Comparison of ENCODE assay signal across 11 mouse cellular contexts in the genomic region with DNA sequence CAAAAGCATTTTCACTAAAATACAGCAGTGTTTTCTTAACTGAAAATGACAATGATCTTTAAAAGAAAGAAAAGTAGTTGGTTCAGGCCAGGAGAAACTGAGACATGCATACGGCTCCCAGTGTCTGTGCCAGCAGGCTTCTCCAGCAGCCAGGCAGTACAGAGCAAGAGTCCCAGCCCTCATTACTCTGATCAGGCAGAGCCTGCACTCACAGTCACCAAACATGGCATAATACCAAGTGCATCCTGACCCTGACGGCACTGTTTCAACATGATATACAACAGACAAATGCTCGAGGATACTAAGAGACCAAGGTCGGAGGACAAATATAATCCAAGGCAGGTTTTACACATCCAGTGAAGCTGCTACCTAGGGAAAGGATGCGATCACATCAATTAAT. TPM values are rescaled to one million over a fixed set of nuclear protein-coding genes. Genes with fewer than 3 reads are reported as not detected.
A peak's percentile ranks its signal among the peaks of the same experiment; 100 is the strongest.
DNase-seq lines count a peak whose midpoint lies in the region; ATAC-seq and TF ChIP-seq lines count a peak whose summit lies in the region.
"Had no signal": no experiment of that assay in that cellular context is flagged by ENCODE, and none has a peak within 500 bp of the region (broad histone marks: within the 10 kb centered on the region; RNA-seq: fewer than 3 reads in every experiment).

No protein-coding gene starts in this region.

- no peak for DNase-seq in hindbrain, postnatal 0 days (ENCODE audit: low spot score)
- DNase-seq in midbrain, embryonic 11.5 days (ENCODE audit: low spot score, missing footprints) = no peak
- DNase-seq in urinary bladder, postnatal 25 days (ENCODE audit: low spot score) = no peak
- DNase-seq: cerebellum, adult 18-20 months; layer of hippocampus, adult 9-11 months; liver, embryonic 13.5 days; spleen, adult 18-20 months had no signal

- TF ChIP-seq CTCF in hindbrain, postnatal 0 days (IDR thresholded peaks at IDR 0.05; ENCODE audit: low read depth) = no peak

- WGBS in hindbrain, embryonic 12.5 days = 71% methylated on average over 5 of the region's 5 CpGs
- WGBS in hindbrain, postnatal 0 days = 36% methylated on average over 5 of the region's 5 CpGs
- WGBS in midbrain, embryonic 13.5 days = 60% methylated on average over 5 of the region's 5 CpGs
- 79% methylated on average over 5 of the region's 5 CpGs for WGBS in midbrain, embryonic 11.5 days
- 60% methylated on average over 5 of the region's 5 CpGs for WGBS in embryonic facial prominence, embryonic 15.5 days
- WGBS in neural tube, embryonic 14.5 days = 51% methylated on average over 5 of the region's 5 CpGs

- ATAC-seq in hindbrain, embryonic 12.5 days (ENCODE audit: low FRiP score) = no peak
- no peak for ATAC-seq in hindbrain, postnatal 0 days
- peak; percentile 40; the same call in 1 of the 2 replicates for ATAC-seq in midbrain, embryonic 13.5 days
- no peak for ATAC-seq in midbrain, embryonic 11.5 days (ENCODE audit: low FRiP score)
- ATAC-seq in embryonic facial prominence, embryonic 15.5 days (ENCODE audit: insufficient number of reproducible peaks, low FRiP score, low TSS enrichment, low read depth) = no peak
- 0 out of 2 replicates have a peak, but pooled peaks have one; percentile 19 for ATAC-seq in neural tube, embryonic 14.5 days (ENCODE audit: low read depth)

- no peaks in the 10 kb centered on the region for H3K27me3 ChIP-seq in hindbrain, embryonic 12.5 days
- H3K27me3 ChIP-seq in hindbrain, postnatal 0 days (ENCODE audit: insufficient read depth, low read length) = no peaks in the 10 kb centered on the region
- no peaks in the 10 kb centered on the region for H3K27me3 ChIP-seq in midbrain, embryonic 13.5 days
- H3K27me3 ChIP-seq in midbrain, embryonic 11.5 days (ENCODE audit: control insufficient read depth, insufficient read depth, low read length) = no peaks in the 10 kb centered on the region
- H3K27me3 ChIP-seq in embryonic facial prominence, embryonic 15.5 days = no peaks in the 10 kb centered on the region
- no peaks in the 10 kb centered on the region for H3K27me3 ChIP-seq in neural tube, embryonic 14.5 days (ENCODE audit: control insufficient read depth, insufficient read depth, low read length)
- H3K27me3 ChIP-seq: liver, embryonic 13.5 days had no signal

- no peak overlapping the region for H3K4me3 ChIP-seq in hindbrain, embryonic 12.5 days
- no peak overlapping the region for H3K4me3 ChIP-seq in hindbrain, postnatal 0 days (ENCODE audit: low read length)
- H3K4me3 ChIP-seq in midbrain, embryonic 13.5 days (replicated peaks) = no peak overlapping the region
- no peak overlapping the region for H3K4me3 ChIP-seq in midbrain, embryonic 11.5 days (ENCODE audit: low read depth, low read length)
- no peak overlapping the region for H3K4me3 ChIP-seq in embryonic facial prominence, embryonic 15.5 days (replicated peaks)
- no peak overlapping the region for H3K4me3 ChIP-seq in neural tube, embryonic 14.5 days (ENCODE audit: low read depth, low read length)
- H3K4me3 ChIP-seq: liver, embryonic 13.5 days had no signal

- H3K27ac ChIP-seq in hindbrain, embryonic 12.5 days = 0 out of 2 replicates have a peak overlapping the region, but pooled peaks have one; percentile 23
- H3K27ac ChIP-seq in hindbrain, postnatal 0 days = no peak overlapping the region
- H3K27ac ChIP-seq in midbrain, embryonic 13.5 days = peak overlapping the region; percentile 53; the same call in 1 of the 2 replicates
- H3K27ac ChIP-seq in midbrain, embryonic 11.5 days (ENCODE audit: low read depth, low read length) = no peak overlapping the region
- H3K27ac ChIP-seq in embryonic facial prominence, embryonic 15.5 days (replicated peaks) = 0 out of 2 replicates have a peak overlapping the region, but pooled peaks have one; percentile 48
- H3K27ac ChIP-seq in neural tube, embryonic 14.5 days (ENCODE audit: low read depth, low read length) = no peak overlapping the region
- H3K27ac ChIP-seq: liver, embryonic 13.5 days had no signal

- H3K36me3 ChIP-seq in hindbrain, embryonic 12.5 days = peaks cover 19% of the 10 kb centered on the region
- no peaks in the 10 kb centered on the region; the same call in 1 of the 2 replicates for H3K36me3 ChIP-seq in hindbrain, postnatal 0 days (ENCODE audit: insufficient read depth, low read length)
- H3K36me3 ChIP-seq in midbrain, embryonic 13.5 days = peaks cover 18% of the 10 kb centered on the region
- H3K36me3 ChIP-seq in midbrain, embryonic 11.5 days (ENCODE audit: control insufficient read depth, insufficient read depth, low read length) = peaks cover 6% of the 10 kb centered on the region; the same call in 1 of the 2 replicates
- H3K36me3 ChIP-seq in embryonic facial prominence, embryonic 15.5 days = peaks cover 19% of the 10 kb centered on the region
- 0 out of 2 replicates have a peak, but pooled peaks cover 3% of the 10 kb centered on the region for H3K36me3 ChIP-seq in neural tube, embryonic 14.5 days (ENCODE audit: control insufficient read depth, insufficient read depth, low read length)

- H3K9ac ChIP-seq in hindbrain, embryonic 12.5 days = no peak overlapping the region
- H3K9ac ChIP-seq in hindbrain, postnatal 0 days (replicated peaks; ENCODE audit: low read length) = no peak overlapping the region
- no peak overlapping the region for H3K9ac ChIP-seq in midbrain, embryonic 13.5 days (replicated peaks)
- H3K9ac ChIP-seq in midbrain, embryonic 11.5 days (ENCODE audit: low read length) = no peak overlapping the region
- H3K9ac ChIP-seq in embryonic facial prominence, embryonic 15.5 days = no peak overlapping the region
- 0 out of 2 replicates have a peak overlapping the region, but pooled peaks have one; percentile 2 for H3K9ac ChIP-seq in neural tube, embryonic 14.5 days (replicated peaks; ENCODE audit: low read depth, low read length)
- H3K9ac ChIP-seq: liver, embryonic 13.5 days had no signal

- H3K4me2 ChIP-seq in hindbrain, embryonic 12.5 days (replicated peaks) = no peak overlapping the region
- H3K4me2 ChIP-seq in hindbrain, postnatal 0 days (ENCODE audit: low read depth, low read length) = no peak overlapping the region
- H3K4me2 ChIP-seq in midbrain, embryonic 13.5 days (replicated peaks) = no peak overlapping the region
- H3K4me2 ChIP-seq in midbrain, embryonic 11.5 days = no peak overlapping the region
- H3K4me2 ChIP-seq in embryonic facial prominence, embryonic 15.5 days (replicated peaks) = no peak overlapping the region
- H3K4me2 ChIP-seq in neural tube, embryonic 14.5 days (ENCODE audit: low read depth, low read length) = no peak overlapping the region
- H3K4me2 ChIP-seq: liver, embryonic 13.5 days had no signal

- no peaks in the 10 kb centered on the region for H3K9me3 ChIP-seq in hindbrain, embryonic 12.5 days (replicated peaks)
- no peaks in the 10 kb centered on the region for H3K9me3 ChIP-seq in hindbrain, postnatal 0 days (ENCODE audit: low read length)
- no peaks in the 10 kb centered on the region for H3K9me3 ChIP-seq in midbrain, embryonic 13.5 days
- H3K9me3 ChIP-seq in midbrain, embryonic 11.5 days (ENCODE audit: control insufficient read depth, low read length) = no peaks in the 10 kb centered on the region
- H3K9me3 ChIP-seq in embryonic facial prominence, embryonic 15.5 days (replicated peaks) = no peaks in the 10 kb centered on the region
- no peaks in the 10 kb centered on the region for H3K9me3 ChIP-seq in neural tube, embryonic 14.5 days (ENCODE audit: control insufficient read depth, low read length)
- H3K9me3 ChIP-seq: liver, embryonic 13.5 days had no signal

- H3K4me1 ChIP-seq in hindbrain, embryonic 12.5 days = peaks cover 11% of the 10 kb centered on the region
- H3K4me1 ChIP-seq in hindbrain, postnatal 0 days (ENCODE audit: insufficient read depth, low read length) = no peaks in the 10 kb centered on the region
- H3K4me1 ChIP-seq in midbrain, embryonic 13.5 days (replicated peaks) = peaks cover 26% of the 10 kb centered on the region
- H3K4me1 ChIP-seq in midbrain, embryonic 11.5 days (ENCODE audit: control insufficient read depth, insufficient read depth, low read length) = peaks cover 3% of the 10 kb centered on the region; the same call in 1 of the 2 replicates
- peaks cover 25% of the 10 kb centered on the region for H3K4me1 ChIP-seq in embryonic facial prominence, embryonic 15.5 days
- H3K4me1 ChIP-seq in neural tube, embryonic 14.5 days (ENCODE audit: control insufficient read depth, insufficient read depth, low read length) = peaks cover 9% of the 10 kb centered on the region; the same call in 1 of the 2 replicates

RNA-seq across cellular contexts. Expression of a gene that starts 31.2 kb away (rescaled TPM):
- polyA plus RNA-seq in hindbrain, embryonic 12.5 days (2016; fragmentation: Nextera tagmentation; extraction: Ambion mirVana) = 44.6 and 46.8 TPM in 2 replicates
- total RNA-seq in hindbrain, postnatal 0 days (2014; rRNA removed) = 42.0 and 47.2 TPM in 2 replicates
- 10.9 and 11.4 TPM in 2 replicates for polyA plus RNA-seq in hindbrain, postnatal 0 days (2015; fragmentation: Nextera tagmentation; extraction: Ambion mirVana)
- 16.5 and 21.4 TPM in 2 replicates for polyA plus RNA-seq in midbrain, embryonic 13.5 days (2015; fragmentation: Nextera tagmentation; extraction: Ambion mirVana)
- polyA plus RNA-seq in midbrain, embryonic 11.5 days (2014; fragmentation: Nextera tagmentation; extraction: Ambion mirVana) = 37.3 and 41.2 TPM in 2 replicates
- 31.3 and 33.6 TPM in 2 replicates for polyA plus RNA-seq in embryonic facial prominence, embryonic 15.5 days (2015; fragmentation: Nextera tagmentation; extraction: Ambion mirVana)
- polyA plus RNA-seq in neural tube, embryonic 14.5 days (2014; fragmentation: Nextera tagmentation; extraction: Ambion mirVana) = 18.0 and 22.7 TPM in 2 replicates

Comparison
In these comparisons a context has a peak if more than half of its experiments do, and no peak if none do; other contexts are left out.
1. ATAC-seq: peak in midbrain, embryonic 13.5 days (single experiment) and neural tube, embryonic 14.5 days (single experiment); none in hindbrain, embryonic 12.5 days (single experiment), hindbrain, postnatal 0 days (single experiment), midbrain, embryonic 11.5 days (single experiment) and embryonic facial prominence, embryonic 15.5 days (single experiment).
2. H3K27ac ChIP-seq: peak in hindbrain, embryonic 12.5 days (single experiment), midbrain, embryonic 13.5 days (single experiment) and embryonic facial prominence, embryonic 15.5 days (single experiment); none in hindbrain, postnatal 0 days (single experiment), midbrain, embryonic 11.5 days (single experiment) and neural tube, embryonic 14.5 days (single experiment).